Mouse (Mus musculus) thymus, postnatal 10 days (tissue): Measurements from ENCODE around the gene Ksr2.
"Not testable (repeated sequence)": the region's sequence is repeated elsewhere in the genome, so short reads cannot be mapped to it uniquely, and the experiment has no call there.

Experiments
- DNase-seq, 2 experiments: peaks; one replicate each; pipeline ENCODE4 v3.0.0; 2021; ENCODE audit warnings: low spot score in 2 of 2

Ksr2 gene

DNA sequence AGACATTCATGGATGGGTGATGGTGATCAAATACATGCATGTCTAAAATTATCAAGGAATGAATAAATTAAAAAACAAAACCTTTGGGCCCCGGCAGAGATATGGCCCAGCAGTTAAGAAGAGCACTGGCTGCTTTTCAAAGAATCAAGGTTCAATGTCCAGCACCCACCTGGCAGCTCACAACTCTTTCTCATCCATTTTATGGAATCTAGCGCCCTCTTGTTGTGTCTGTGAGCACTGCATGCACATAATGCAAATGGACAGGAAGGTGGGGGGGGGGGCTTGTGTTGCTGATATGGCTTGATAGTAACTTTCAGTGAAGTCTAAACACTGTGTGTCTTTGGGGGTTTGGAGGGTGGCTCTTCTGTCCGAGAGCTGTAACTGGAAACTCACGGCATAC lies 5.6 kb upstream of the Ksr2 start:
- DNase-seq, result peak; percentile 26 to 44

DNA sequence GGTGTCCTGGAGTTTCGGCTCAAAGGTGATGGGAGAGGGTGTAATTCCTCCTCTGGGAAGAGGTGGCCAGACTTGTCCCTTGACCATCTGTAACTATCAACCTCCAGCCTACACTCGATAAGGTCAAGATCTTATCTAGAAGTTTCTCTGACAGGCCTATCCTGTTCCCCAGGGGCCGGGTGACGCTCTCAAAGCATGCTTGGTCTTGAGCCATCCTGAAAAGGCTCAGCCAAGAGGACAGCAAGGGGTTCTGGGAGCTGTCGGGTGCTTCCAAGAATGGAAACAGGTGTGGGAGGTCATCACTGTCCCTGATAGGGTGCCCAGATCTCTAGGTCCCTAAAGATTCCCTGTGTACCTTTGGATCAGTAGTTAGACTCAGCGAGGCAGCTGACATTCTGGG lies 4.4 kb upstream of the Ksr2 start:
- no peak for DNase-seq

DNA sequence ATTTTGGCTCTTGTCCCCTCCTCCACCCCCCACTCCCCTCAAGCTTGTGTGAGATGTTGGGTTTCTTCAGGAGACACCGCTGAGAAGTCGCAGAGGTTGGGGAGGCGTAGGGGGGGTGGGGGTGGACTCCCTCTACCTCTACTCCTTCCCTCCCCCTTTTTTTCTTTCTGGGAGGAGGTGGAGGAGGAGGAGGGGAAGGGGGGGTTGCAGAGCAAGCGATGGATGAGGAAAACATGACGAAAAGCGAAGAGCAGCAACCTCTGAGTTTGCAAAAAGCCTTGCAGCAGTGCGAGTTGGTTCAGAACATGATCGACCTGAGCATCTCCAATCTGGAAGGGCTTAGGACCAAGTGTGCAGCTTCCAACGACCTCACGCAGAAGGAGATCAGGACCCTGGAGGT lies 811 bp downstream of the Ksr2 start:
- no peak for DNase-seq

DNA sequence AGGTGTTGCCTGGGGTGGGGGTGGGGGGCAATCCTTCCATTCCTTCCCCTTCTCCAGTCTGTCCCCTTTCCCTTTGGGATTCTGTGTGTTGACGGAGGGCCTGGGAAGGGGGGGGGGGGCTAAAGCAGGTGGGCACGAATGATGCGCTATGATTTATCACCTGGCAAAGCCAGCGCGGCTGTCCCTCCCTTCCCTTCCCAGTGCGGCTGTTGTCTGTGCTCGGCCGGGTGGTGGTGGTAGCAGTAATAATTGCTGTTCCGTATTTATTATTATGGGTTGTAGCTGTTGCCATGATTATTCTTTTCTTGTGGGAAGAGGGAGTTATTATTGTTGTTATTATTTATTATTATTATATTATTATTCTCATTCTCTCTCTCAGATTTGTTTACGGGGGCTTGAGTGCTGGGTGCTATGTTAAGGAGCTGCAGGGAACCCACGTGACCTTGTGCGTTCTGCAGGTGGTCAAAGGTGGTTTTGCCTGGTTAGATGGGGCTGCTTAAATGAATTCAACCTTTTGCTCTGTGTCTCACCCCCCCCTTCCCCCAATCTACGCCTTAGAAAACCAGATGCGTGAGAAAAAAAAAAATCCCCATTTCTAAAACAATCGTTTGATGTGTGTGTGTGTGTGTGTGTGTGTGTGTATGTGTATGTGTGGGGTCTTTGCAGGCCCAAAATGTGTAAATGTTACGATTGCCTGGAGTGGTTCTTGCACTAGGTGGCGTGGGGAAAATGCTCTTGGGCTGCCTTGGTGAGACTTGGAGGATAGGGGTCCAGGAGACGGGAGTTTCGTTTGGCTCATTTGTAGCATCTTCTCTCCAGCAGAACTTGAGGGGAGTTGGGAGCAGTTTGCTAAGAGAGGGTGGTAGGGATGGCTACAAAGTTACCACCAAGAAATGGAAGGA lies 1.5 kb downstream of the Ksr2 start:
- DNase-seq, result no peak

DNA sequence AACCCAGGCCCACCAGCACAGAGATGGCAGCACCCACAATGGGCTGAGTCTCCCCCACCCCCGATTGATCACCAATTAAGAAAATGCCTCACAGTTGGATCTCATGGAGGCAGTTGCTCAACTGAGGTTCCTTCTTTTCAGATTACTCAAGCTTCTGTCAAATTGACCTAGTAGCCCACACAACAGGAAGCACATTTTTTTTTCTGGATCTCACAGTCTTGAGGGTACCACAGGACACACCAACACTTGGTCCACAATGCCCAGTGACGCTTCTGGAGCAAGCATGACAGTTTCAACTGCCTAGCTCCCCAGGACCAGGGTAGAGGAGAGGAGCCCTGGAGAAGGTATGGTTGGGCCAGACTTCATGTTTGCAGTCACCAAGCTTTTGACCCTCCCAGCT lies 3.6 kb downstream of the Ksr2 start:
- no peak for DNase-seq

DNA sequence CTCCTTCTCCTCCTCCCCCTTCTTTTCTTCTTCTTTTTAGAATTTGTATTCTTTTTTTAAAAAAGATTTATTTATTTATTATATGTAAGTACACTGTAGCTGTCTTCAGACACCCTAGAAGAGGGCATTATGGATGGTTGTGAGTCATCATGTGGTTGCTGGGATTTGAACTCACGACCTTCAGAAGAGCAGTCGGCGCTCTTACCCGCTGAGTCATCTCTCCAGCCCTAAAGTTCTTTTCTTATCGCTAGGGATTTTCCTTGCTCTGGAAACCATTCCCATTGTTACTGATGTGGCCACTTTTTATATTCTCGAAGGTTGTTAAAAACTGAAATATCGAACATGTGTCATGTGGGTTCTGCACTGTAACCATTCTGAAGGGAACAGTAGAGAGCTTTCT lies 19.7 kb downstream of the Ksr2 start:
- not testable (repeated sequence) for DNase-seq

DNA sequence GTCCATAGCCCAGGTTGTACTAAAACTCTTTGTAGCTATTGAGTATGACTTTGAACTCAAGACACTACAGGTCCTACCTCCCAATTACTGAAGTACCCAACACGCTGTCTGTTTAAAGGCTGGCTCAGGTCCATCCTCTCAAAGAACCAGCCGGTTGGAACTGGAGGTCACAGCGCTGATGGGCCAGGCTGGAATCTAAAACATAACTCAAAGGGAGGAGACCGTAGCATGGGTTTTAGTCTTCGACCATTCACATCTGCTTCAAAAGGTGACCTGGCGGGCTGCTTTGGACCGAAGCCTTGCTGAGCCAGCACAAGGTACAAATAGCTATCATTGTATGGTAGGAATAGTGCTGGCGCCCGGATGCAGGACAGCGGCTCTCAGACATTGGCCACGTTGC lies 26.5 kb downstream of the Ksr2 start:
- no peak for DNase-seq

DNA sequence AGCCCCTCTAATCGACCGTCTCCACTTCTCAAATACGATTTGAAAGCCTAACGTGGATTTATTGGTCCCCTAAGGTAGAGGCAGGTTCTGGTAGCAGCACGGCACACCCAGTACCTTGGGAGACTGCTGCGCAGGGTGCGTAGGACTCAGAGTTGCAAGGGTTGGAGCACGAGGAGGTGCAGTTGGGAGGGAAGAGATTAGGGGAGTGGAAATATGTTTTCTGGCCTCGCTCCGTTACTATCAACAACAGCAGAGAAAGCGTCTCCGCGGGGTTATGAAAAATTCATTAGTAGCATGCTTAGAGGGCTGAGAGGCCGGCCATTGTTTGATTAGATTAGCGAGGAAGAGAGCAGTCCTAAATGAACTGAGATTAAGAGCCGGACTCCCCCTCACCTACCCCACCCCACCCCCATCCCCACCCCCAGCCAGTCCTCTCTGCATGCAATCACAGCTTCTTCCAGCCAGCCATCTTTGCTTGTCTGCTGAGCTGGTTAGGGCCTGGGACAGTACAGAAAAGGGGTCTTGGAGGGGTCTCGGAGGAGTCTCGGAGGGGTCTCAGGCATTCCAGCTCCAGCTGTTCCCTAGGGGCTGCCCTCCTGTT lies 27.5 kb downstream of the Ksr2 start:
- DNase-seq, result no peak

DNA sequence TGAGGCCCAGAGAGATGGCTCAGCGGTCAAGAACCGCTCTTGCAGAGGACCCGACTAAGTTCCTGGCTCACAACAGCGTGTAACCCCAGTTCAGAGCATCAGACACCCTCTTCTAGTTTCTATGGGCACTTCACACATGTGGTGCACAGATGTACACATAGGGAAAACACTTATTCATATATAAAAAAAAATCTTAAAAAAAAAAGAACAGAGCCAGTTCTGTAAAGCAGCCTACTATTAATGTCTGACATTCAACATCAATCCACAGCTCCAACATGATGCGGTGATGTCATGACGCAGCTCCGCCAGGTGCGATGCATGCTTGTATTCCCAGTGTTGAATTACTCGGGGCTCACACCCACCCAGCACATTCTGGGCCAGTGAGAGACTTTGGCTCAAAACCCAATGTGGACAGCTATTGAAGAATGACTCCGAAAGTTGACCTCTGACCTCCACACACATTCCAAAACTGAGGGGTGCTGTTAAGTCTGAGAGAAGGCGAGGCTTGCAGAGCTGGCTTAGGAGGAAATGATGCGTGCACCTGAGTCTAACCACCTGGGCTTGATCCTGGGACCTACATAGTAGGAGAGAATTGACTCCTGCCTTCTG lies 28.5 kb downstream of the Ksr2 start:
- DNase-seq, result no peak

DNA sequence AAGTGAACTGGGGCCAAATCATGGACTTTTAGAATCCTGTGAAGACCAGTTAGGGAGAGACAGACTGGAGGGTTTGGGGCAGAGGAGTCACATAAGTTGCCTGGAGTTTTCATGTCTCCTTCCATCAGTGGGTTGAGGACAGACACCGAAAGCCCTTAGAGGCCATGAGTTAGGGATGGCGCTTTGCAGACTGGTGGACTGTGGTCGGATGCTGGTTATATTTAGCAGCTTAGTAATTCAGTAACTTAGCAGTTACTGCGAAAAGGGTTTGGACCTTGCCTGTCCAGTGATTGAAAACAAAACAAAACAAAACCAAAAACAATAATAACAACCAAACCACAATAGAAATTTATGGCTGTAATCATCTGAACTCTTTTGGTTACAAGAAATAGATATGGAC lies 29.3 kb downstream of the Ksr2 start:
- no peak for DNase-seq

DNA sequence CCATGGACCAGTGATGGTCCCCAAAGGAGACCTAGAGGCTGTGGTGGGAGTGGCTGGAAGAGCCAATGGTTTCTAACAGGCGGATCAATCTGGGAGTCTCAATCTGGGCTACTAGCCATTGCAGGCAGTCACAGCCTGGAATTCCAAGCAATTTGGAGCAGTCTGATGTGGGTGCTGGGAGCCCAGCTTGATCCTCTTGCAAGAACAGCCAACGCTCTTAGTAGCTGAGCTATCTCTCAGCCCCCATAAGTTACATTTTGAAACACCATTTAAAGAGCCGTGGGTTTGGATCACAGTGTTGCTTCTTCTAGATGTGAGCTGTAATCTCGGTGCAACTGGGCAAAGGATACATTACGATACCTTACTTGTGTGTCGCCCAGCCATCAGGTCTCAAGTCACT lies 30.1 kb downstream of the Ksr2 start:
- no peak for DNase-seq

DNA sequence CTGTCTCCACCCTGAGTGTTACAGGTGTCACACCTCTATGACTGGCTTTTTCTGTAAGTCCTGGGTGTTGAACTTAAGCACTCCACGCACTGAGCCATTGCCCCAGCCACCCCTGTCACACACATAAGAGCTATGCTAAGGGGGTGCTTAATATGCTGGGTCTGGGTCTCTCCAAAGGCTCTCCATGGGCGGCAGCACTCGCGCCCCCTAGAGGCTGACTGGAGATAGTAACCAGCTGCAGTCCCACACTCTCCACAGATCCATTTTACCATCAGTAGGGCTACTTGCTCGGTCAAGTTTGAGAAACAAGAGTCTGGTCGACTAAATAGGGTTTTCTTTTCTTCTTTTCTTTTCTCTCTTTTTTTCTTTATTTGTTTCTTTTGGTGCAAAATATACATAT lies 33.9 kb downstream of the Ksr2 start:
- DNase-seq, result peak in 1 of 2 experiments; percentile 9

DNA sequence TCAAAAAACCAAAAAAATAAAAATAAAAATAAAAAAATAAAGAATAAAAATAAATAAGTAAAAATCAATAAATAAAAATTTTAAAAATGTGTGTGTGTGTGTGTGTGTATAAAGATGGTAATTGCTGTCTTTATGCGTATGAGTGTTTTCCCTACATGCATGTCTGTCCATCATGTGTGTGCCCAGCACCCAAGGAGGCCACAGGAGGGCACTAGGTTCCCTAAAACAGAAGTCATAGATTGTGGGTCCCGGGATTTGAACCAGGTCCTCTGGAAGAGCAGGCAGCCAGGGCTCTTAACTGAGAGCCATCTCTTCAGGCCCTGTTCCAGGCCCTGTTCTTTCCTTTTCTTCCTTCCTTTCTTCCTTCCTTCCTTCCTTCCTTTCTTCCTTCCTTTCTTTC lies 38.2 kb downstream of the Ksr2 start:
- no peak for DNase-seq

DNA sequence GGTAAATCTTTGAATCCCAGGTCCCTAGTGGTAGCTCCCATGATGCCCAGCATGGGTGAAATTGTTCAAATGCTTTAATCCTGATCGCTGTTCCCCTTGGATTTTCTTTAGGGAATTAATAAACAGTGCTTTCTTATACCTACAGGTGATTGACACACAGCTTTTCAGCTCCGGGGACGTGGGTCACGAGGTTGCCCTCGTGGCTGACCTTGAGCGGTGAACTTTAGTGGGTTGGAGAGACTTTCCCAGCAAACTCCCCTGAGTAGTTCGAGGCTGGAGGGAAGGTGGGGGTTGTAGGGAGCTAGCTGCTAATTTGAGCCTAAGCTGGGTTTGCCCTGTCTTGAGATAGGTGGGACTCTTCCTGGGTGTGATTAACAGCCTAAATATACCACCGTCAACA lies 41.7 kb downstream of the Ksr2 start:
- DNase-seq, result no peak

DNA sequence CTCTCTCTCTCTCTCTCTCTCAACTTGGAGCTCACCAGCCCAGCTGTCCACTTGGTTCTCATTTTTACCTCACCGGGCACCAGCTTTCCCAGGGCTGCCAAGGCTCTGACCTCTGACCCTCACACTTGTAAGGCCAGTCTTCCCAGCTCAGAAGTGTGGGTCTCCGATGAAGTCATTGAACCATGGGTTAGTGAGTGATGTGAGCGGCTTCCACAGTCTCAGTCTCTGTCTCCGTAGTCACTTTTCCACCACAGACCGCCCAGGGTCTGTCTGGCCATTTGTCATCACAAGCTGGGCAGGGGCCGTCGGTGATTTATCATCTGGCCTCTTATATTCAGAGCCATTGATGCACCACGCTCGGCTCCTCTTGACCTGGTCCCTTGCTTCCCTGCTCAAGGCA lies 43.3 kb downstream of the Ksr2 start:
- no peak for DNase-seq

DNA sequence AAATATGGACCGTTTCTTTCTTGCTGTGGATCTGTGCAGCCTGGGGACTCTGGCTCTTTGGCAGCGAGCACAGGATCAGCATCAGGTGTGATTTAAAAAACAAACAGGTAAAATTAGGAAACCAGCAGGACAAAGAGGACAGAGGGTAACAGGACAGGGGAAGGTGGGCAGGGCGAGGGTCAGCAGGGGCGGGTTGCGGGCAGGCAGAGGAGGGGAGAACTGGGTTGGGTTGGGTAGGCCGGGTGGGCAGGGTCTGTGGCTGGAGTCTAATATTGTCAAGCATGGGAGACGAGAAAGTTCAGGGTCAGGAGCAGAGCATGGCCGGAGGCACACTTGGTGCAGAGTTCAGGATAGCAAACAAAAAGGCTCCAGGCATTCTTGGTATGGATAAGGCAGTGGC lies 43.8 kb downstream of the Ksr2 start:
- no peak for DNase-seq

DNA sequence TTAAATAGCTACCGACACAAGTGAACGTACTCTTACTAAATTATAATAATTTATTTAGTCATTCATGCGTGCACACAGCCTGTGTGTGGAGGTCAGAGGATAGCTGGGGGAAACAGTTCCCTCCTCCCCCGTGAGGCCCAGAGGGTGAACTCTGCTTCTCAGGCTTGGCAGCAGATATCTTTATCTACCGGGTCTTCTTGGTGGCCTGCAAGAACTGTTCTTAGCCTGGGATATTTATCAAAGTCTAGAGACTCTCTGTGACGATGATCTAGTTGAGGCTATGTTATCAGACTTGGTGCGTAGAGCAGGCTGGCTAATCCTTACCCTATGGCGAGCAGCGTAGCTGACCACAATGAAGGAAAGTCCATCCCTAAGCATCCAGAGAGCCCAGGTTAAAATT lies 45.1 kb downstream of the Ksr2 start:
- DNase-seq, result no peak

DNA sequence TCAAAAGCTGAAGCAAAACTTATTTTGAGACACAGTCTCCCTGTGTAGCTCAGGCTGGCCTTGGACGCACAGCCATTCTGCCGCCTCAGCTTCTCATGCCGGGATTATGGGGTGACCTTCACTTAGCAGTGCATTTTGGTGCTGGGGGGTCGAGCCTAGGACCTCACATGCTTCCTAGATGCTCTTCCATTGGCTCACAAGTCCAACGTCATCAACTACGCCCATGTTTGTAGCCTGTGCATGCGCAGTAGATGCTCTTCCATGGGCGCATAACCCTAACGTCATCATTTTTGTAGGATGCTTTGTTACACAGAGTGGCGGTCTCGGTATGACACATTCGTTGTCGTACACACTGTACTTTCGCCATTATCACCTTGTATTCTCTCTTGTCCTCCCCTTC lies 46.5 kb downstream of the Ksr2 start:
- DNase-seq, result no peak

DNA sequence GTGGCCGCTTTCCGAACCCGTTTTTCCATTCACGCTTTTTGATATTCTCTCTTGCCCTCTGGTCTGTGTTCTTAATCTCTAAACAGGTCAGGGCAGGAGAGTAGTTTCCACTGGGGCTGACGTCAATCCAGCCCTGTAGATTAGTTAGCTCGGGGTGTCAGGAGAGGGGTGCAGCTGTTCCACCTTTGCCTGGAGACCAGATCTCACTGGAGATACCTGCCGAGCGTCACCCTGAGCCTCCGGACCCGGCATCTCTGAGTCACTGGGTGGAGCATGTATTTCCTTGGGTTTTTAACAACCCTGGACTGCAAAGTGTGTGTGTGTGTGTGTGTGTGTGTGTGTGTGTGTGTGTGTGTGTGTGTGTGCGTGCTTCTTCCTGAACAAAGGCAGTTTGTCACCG lies 53.3 kb downstream of the Ksr2 start:
- DNase-seq, result no peak

DNA sequence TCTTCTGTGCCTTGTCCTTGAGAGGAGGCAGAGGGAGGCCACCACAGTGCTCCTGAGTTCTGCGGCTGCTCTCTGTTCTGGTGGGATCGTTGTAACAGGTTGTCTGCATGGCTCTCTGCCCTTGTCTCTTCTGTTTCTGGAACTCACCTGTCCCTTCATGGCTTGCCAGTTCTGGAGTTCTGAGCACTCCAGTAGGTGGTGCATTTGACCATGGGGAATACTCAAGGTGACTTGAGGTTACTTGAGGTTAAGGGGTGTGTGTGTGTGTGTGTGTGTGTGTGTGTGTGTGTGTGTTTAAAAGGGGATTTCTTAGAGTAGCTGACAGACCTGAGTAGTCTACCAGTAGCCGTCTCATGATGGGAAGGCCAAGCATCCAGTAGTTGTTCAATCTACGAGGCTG lies 55.2 kb downstream of the Ksr2 start:
- no peak for DNase-seq

DNA sequence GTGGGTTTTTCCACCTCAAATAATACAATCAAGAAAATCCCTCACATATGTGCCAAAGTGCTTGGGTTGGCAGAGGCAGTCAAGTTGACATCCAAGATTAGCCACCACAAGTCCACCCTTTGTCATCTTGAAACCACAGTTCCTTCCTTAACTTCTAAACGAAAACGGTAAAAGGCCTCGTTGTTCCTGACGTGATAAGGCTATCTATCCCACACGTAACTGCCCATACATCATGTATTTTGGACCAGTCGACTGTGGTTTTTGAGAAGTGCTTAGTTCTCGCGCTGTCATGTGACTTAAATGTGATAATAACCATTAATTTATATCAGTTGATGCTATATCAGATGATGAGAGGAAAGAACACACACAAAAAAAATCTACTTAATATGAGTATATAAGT lies 55.8 kb downstream of the Ksr2 start:
- no peak for DNase-seq

DNA sequence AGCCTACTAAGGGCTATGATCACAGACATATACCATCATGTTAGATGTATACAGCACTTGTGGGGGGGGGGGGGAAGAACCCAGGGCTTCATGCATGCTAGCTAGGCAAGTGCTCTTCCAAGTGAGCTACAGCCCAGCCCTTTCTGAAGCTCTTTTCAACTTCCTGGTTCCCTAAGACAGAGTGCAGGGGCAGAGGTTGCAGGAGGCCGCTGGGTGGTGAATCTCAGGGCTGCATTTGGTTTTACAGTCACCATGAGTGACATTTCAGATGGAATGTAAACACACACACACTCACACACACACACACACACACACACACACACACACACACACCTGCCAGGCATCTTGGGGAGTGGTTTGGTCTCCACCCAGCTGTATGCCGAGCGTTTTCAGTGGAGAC lies 67.4 kb downstream of the Ksr2 start:
- DNase-seq, result no peak

DNA sequence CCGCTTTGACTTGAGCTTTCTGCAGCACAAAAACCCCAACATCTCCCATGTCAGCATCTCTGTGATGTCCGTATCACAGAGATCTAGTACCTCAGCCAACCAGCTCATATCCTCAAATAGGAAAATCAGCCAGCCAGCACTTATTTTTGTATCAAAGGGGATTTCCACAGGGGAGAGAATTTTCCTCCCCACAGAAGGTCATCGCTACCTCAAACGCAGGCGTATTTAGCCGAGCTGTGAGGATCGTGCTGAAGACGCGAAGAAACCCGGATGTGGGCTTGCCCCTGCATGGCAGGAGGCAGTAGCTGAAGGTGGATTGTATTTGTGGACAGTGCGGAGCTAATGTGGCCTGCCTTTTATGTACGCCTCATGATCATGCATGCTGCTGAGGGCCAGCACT lies 67.8 kb downstream of the Ksr2 start:
- no peak for DNase-seq
